Mouse (Mus musculus) layer of hippocampus, postnatal 14 days (tissue): ENCODE results near the gene Fam208b. TPM values are rescaled to one million over a fixed set of nuclear protein-coding genes. Genes with fewer than 3 reads are reported as not detected.
"Not testable (repeated sequence)": the region's sequence is repeated elsewhere in the genome, so short reads cannot be mapped to it uniquely, and the experiment has no call there.

Source experiments
- DNase-seq, 2 experiments: peaks; one replicate each; pipeline ENCODE4 v3.0.0; 2021 to 2022; ENCODE audit warnings: low spot score in 2 of 2, mixed read lengths in 1 of 2
- total RNA-seq, 2 experiments: library from RNA; stranded (reverse); gene quantifications; 2 replicates each; pipeline ENCODE4 v1.2.3; 2021

Fam208b gene
- total RNA-seq, 2 experiments from 2014 or later = 24.7 to 25.0 TPM

GRCm38 (mm10) chr13:3563953-3564352, 47.0 kb downstream of the Fam208b start:
- DNase-seq = no peak

- DNase-seq = no peak
Observed at GRCm38 (mm10) chr13:3563130-3563529, 47.8 kb downstream of the Fam208b start.

GRCm38 (mm10) chr13:3547856-3548255, 63.1 kb downstream of the Fam208b start:
- no peak for DNase-seq

- no peak for DNase-seq
Observed at GRCm38 (mm10) chr13:3547410-3547809, 63.5 kb downstream of the Fam208b start.

- DNase-seq = no peak
Observed at GRCm38 (mm10) chr13:3544925-3545324, 66.0 kb downstream of the Fam208b start.

- DNase-seq = no peak
Observed at GRCm38 (mm10) chr13:3544077-3544874, 66.6 kb downstream of the Fam208b start.

GRCm38 (mm10) chr13:3541159-3541782, 69.6 kb downstream of the Fam208b start:
- no peak for DNase-seq

GRCm38 (mm10) chr13:3540166-3540565, 70.7 kb downstream of the Fam208b start:
- no peak for DNase-seq

GRCm38 (mm10) chr13:3538969-3539562, 71.8 kb downstream of the Fam208b start:
- no peak for DNase-seq

GRCm38 (mm10) chr13:3538223-3538968, 72.5 kb downstream of the Fam208b start:
- DNase-seq = peak; percentile 67 to 74

GRCm38 (mm10) chr13:3537594-3538222, 73.2 kb downstream of the Fam208b start, which contains the start of gene Gdi2:
Gene Gdi2 (plus strand): TSS chr13:3538063.
- peak; percentile 87 to 94 for DNase-seq

GRCm38 (mm10) chr13:3534146-3534545, 76.8 kb downstream of the Fam208b start:
- no peak for DNase-seq

GRCm38 (mm10) chr13:3532451-3532850, 78.5 kb downstream of the Fam208b start:
- DNase-seq = no peak

- DNase-seq = no peak
Observed at GRCm38 (mm10) chr13:3531692-3532320, 79.1 kb downstream of the Fam208b start.

GRCm38 (mm10) chr13:3531176-3531575, 79.7 kb downstream of the Fam208b start:
- DNase-seq = not testable (repeated sequence)

GRCm38 (mm10) chr13:3530451-3530850, 80.5 kb downstream of the Fam208b start:
- DNase-seq = no peak

- DNase-seq = no peak
Observed at GRCm38 (mm10) chr13:3526328-3526727, 84.6 kb downstream of the Fam208b start.

- no peak for DNase-seq
Observed at GRCm38 (mm10) chr13:3525611-3526051, 85.3 kb downstream of the Fam208b start.

GRCm38 (mm10) chr13:3523946-3524345, 87.0 kb downstream of the Fam208b start:
- no peak for DNase-seq

- DNase-seq = no peak
Observed at GRCm38 (mm10) chr13:3523459-3523858, 87.4 kb downstream of the Fam208b start.
